Mouse (Mus musculus): ENCODE measurements at regions not wholly inside any gene's neighbourhood (a gene's known extent, or its start where the extent isn't known, plus 50 kb on each side); places are given as distances from the start of the nearest gene placed in this dataset.

- 56% methylated on average over 11 of the region's 11 CpGs for WGBS
- peak overlapping the region; percentile 63 for H3K27ac ChIP-seq (ENCODE audit: low read length)
- peak overlapping the region; percentile 24; the same call in 1 of the 2 replicates for H3K4me2 ChIP-seq (ENCODE audit: low read depth, low read length)
Measured at GRCm38 (mm10) chr2:48441296-48441990, 372.5 kb upstream of the Acvr2a start.

DNA sequence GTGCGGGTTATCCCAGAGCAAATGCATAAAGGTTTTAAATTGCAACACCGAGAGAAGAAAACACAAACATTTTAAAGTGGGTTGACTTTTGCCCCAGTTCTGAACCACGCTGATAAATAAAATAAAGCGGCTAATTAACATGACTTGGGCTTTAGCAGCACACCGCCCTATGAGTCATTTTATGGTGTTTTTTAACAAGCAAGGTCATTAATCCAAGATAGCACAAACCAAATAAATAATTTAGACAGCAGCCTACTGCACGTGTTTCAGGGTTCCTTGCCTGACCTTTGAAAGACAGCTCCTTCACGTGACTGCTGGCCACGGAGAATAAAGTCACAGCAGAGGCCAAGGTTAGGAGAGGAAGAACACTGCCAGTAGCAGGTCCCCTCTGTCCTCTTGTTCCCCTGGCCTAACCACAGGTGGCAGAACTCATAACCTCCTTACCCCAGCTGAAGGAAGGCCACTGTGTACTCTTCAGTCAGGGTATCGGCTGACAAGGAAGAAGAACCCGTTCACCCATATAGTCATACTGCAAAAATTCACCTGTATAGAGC, 371.8 kb upstream of the Acvr2a start:
- ATAC-seq (replicated peaks; ENCODE audit: extremely low read depth, insufficient read depth, low FRiP score) = no peak
- WGBS = 78% methylated on average over 10 of the region's 10 CpGs
- H3K9me3 ChIP-seq (replicated peaks; ENCODE audit: control insufficient read depth, low read length) = no peaks in the 10 kb centered on the region
- H3K4me2 ChIP-seq (ENCODE audit: low read depth, low read length) = no peak overlapping the region
- peaks cover 10% of the 10 kb centered on the region for H3K4me1 ChIP-seq (ENCODE audit: control insufficient read depth, insufficient read depth, low read length)
- no peak overlapping the region for H3K4me3 ChIP-seq (ENCODE audit: low read length)
- H3K9ac ChIP-seq (ENCODE audit: low read length) = no peak overlapping the region
- H3K27me3 ChIP-seq (ENCODE audit: control insufficient read depth, insufficient read depth, low read length) = no peaks in the 10 kb centered on the region
- H3K36me3 ChIP-seq (ENCODE audit: control insufficient read depth, insufficient read depth) = no peaks in the 10 kb centered on the region
- no peak overlapping the region for H3K27ac ChIP-seq (ENCODE audit: low read length)

More at GRCm38 (mm10) chr2:48441296-48441990, 372.5 kb upstream of the Acvr2a start:
- H3K9ac ChIP-seq (ENCODE audit: low read length) = 0 out of 2 replicates have a peak overlapping the region, but pooled peaks have one; percentile 22
- H3K27me3 ChIP-seq (ENCODE audit: control insufficient read depth, insufficient read depth, low read length) = no peaks in the 10 kb centered on the region
- H3K9me3 ChIP-seq (replicated peaks; ENCODE audit: control insufficient read depth, low read length) = no peaks in the 10 kb centered on the region
- H3K36me3 ChIP-seq (ENCODE audit: control insufficient read depth, insufficient read depth) = no peaks in the 10 kb centered on the region
- peak; percentile 65 for ATAC-seq (replicated peaks; ENCODE audit: extremely low read depth, insufficient read depth, low FRiP score)
- peaks cover 10% of the 10 kb centered on the region for H3K4me1 ChIP-seq (ENCODE audit: control insufficient read depth, insufficient read depth, low read length)
- H3K4me3 ChIP-seq (ENCODE audit: low read length) = no peak overlapping the region

DNA sequence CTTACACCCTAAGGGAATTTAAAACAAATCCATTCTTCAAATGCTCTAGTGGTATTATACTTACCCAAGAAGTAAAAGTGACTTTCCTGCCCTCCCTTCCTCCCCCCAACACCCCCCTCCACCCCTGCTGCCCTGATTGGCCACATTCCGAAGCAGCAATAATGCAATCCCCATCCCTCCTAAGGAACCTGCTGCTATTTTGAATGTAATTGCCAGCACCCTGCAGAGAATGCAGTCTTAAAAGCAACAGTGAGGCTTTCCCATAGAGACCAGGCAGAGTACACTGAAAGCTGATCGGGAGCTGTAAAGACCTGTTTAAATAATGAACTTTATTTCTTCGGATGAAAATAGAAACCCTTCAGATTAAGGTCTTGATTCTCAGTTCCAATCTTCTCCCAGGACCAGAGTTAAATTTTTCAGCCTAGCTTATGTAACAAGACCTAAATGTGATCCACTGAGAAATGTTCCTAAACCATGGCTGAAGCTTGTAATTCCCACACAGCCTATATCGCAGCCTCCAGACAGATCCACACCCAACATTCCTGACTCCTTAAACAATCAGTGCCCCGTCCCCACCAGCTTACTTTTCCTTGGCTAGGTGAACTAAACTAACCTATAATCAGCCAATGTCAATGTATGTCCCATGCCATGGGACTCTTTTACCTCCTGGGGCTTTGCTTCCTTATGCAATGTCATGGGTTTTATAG, 367.9 kb upstream of the Acvr2a start:
- Histone ChIP-seq H3K9ac (ENCODE audit: low read length) (no peak overlapping the region), H3K9me3 (replicated peaks; ENCODE audit: control insufficient read depth, low read length) (no peaks in the 10 kb centered on the region), H3K27me3 (ENCODE audit: control insufficient read depth, insufficient read depth, low read length) (no peaks in the 10 kb centered on the region), H3K36me3 (ENCODE audit: control insufficient read depth, insufficient read depth) (no peaks in the 10 kb centered on the region), H3K4me1 (ENCODE audit: control insufficient read depth, insufficient read depth, low read length) (peaks cover 9% of the 10 kb centered on the region), H3K4me3 (ENCODE audit: low read length) (no peak overlapping the region), H3K27ac (ENCODE audit: low read length) (no peak overlapping the region), H3K4me2 (ENCODE audit: low read depth, low read length) (no peak overlapping the region)
- no peak for ATAC-seq (replicated peaks; ENCODE audit: extremely low read depth, insufficient read depth, low FRiP score)
- WGBS = 42% methylated on average over 5 of the region's 5 CpGs

GRCm38 (mm10) chr2:48446617-48447016, 367.3 kb upstream of the Acvr2a start:
- H3K4me1 ChIP-seq (ENCODE audit: control insufficient read depth, insufficient read depth, low read length) = peaks cover 3% of the 10 kb centered on the region
- no peaks in the 10 kb centered on the region for H3K27me3 ChIP-seq (ENCODE audit: control insufficient read depth, insufficient read depth, low read length)
- H3K36me3 ChIP-seq (ENCODE audit: control insufficient read depth, insufficient read depth) = no peaks in the 10 kb centered on the region
- no peak overlapping the region for H3K4me2 ChIP-seq (ENCODE audit: low read depth, low read length)
- no peak overlapping the region for H3K27ac ChIP-seq (ENCODE audit: low read length)
- WGBS = 75% methylated on average over 5 of the region's 5 CpGs
- H3K9ac ChIP-seq (ENCODE audit: low read length) = no peak overlapping the region
- ATAC-seq (replicated peaks; ENCODE audit: extremely low read depth, insufficient read depth, low FRiP score) = no peak
- H3K9me3 ChIP-seq (replicated peaks; ENCODE audit: control insufficient read depth, low read length) = no peaks in the 10 kb centered on the region
- H3K4me3 ChIP-seq (ENCODE audit: low read length) = no peak overlapping the region

GRCm38 (mm10) chr2:48449165-48449842, 364.6 kb upstream of the Acvr2a start:
- no peak for ATAC-seq (replicated peaks; ENCODE audit: extremely low read depth, insufficient read depth, low FRiP score)
- Histone ChIP-seq H3K9me3 (replicated peaks; ENCODE audit: control insufficient read depth, low read length) (no peaks in the 10 kb centered on the region), H3K4me3 (ENCODE audit: low read length) (no peak overlapping the region), H3K9ac (ENCODE audit: low read length) (no peak overlapping the region), H3K36me3 (ENCODE audit: control insufficient read depth, insufficient read depth) (no peaks in the 10 kb centered on the region), H3K27me3 (ENCODE audit: control insufficient read depth, insufficient read depth, low read length) (no peaks in the 10 kb centered on the region), H3K27ac (ENCODE audit: low read length) (no peak overlapping the region), H3K4me1 (ENCODE audit: control insufficient read depth, insufficient read depth, low read length) (no peaks in the 10 kb centered on the region), H3K4me2 (ENCODE audit: low read depth, low read length) (no peak overlapping the region)
- 67% methylated on average over 7 of the region's 7 CpGs for WGBS

DNA sequence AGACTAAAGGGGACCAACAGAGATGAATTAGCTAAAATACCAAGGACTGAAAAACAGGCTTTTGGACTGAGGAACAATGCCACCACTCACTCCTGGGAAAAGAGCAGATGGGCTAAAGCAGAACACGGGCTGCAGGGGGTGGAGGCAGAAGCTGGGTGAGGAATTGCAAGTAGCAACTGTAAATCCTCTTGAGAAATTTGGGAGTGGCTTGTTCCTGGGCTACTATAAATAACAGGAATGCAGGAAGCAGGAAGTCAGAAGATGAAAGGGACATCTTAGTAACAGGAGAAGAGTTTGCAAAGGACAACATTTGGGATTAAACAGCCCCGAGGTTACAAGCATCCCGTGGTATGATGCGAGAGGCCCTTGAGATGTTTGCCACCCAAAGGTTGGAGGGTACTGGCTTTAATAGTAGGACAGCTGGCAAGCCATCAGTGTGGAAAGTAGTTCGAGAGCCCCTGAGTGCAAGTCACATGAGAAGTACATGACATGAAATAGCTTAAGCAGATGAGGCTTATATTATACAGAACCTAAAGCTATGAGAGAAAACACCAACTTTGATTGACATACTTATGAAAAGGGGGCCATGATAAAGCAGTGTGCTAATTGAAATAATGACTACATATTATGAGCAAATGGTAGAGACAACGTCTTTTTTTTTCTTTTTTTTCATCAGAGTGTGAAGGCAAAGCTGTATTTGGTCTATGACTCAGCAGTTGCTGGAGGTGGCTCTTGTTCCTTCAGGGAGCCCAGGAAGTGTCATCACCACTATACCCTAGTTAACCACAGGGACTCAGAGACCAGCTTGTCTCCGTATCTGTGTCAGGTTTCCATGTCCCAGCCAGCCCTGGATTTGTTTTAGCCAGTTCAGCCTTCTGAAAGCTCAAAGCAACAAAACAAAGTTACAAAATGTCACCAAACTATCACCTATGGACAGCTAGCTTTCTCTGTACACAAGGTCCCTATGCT, 357.6 kb upstream of the Acvr2a start:
- no peaks in the 10 kb centered on the region for H3K27me3 ChIP-seq (ENCODE audit: control insufficient read depth, insufficient read depth, low read length)
- peak overlapping the region; percentile 5 for H3K4me2 ChIP-seq (ENCODE audit: low read depth, low read length)
- no peaks in the 10 kb centered on the region for H3K36me3 ChIP-seq (ENCODE audit: control insufficient read depth, insufficient read depth)
- H3K4me1 ChIP-seq (ENCODE audit: control insufficient read depth, insufficient read depth, low read length) = peaks cover 8% of the 10 kb centered on the region; the same call in 1 of the 2 replicates
- WGBS = 38% methylated on average over 7 of the region's 7 CpGs
- peak overlapping the region; percentile 53 for H3K27ac ChIP-seq (ENCODE audit: low read length)
- H3K9me3 ChIP-seq (replicated peaks; ENCODE audit: control insufficient read depth, low read length) = no peaks in the 10 kb centered on the region
- peak; percentile 55 for ATAC-seq (replicated peaks; ENCODE audit: extremely low read depth, insufficient read depth, low FRiP score)
- no peak overlapping the region for H3K4me3 ChIP-seq (ENCODE audit: low read length)
- H3K9ac ChIP-seq (ENCODE audit: low read length) = no peak overlapping the region

- peaks cover 8% of the 10 kb centered on the region; the same call in 1 of the 2 replicates for H3K4me1 ChIP-seq (ENCODE audit: control insufficient read depth, insufficient read depth, low read length)
- H3K4me2 ChIP-seq (ENCODE audit: low read depth, low read length) = peak overlapping the region; percentile 17; the same call in 1 of the 2 replicates
- H3K27ac ChIP-seq (ENCODE audit: low read length) = peak overlapping the region; percentile 53
- WGBS = 32% methylated on average over 4 of the region's 4 CpGs
- no peaks in the 10 kb centered on the region for H3K27me3 ChIP-seq (ENCODE audit: control insufficient read depth, insufficient read depth, low read length)
- no peak overlapping the region for H3K9ac ChIP-seq (ENCODE audit: low read length)
- no peaks in the 10 kb centered on the region for H3K9me3 ChIP-seq (replicated peaks; ENCODE audit: control insufficient read depth, low read length)
- H3K36me3 ChIP-seq (ENCODE audit: control insufficient read depth, insufficient read depth) = no peaks in the 10 kb centered on the region
- ATAC-seq (replicated peaks; ENCODE audit: extremely low read depth, insufficient read depth, low FRiP score) = peak; percentile 60; the same call in 1 of the 2 replicates
- no peak overlapping the region for H3K4me3 ChIP-seq (ENCODE audit: low read length)
Measured at GRCm38 (mm10) chr2:48457117-48457516, 356.8 kb upstream of the Acvr2a start.

GRCm38 (mm10) chr2:48465483-48465882, 348.4 kb upstream of the Acvr2a start:
- Histone ChIP-seq H3K4me2 (ENCODE audit: low read depth, low read length) (no peak overlapping the region), H3K36me3 (ENCODE audit: control insufficient read depth, insufficient read depth) (no peaks in the 10 kb centered on the region), H3K4me1 (ENCODE audit: control insufficient read depth, insufficient read depth, low read length) (no peaks in the 10 kb centered on the region), H3K27me3 (ENCODE audit: control insufficient read depth, insufficient read depth, low read length) (no peaks in the 10 kb centered on the region), H3K4me3 (ENCODE audit: low read length) (no peak overlapping the region), H3K27ac (ENCODE audit: low read length) (no peak overlapping the region), H3K9ac (ENCODE audit: low read length) (no peak overlapping the region), H3K9me3 (replicated peaks; ENCODE audit: control insufficient read depth, low read length) (no peaks in the 10 kb centered on the region)
- WGBS = 55% methylated on average over 4 of the region's 4 CpGs
- no peak for ATAC-seq (replicated peaks; ENCODE audit: extremely low read depth, insufficient read depth, low FRiP score)
